ENCODE assay signal across 8 mouse cellular contexts in genomic region chr2:119113121-119113925, GRCm38 (mm10). TPM values are rescaled to one million over a fixed set of nuclear protein-coding genes. Genes with fewer than 3 reads are reported as not detected.
DNase-seq lines count a peak whose midpoint lies in the region; ATAC-seq and TF ChIP-seq lines count a peak whose summit lies in the region.

No protein-coding gene starts in this region.

- TF ChIP-seq CTCF in heart, adult 2 months (IDR thresholded peaks at IDR 0.05): no peak
- TF ChIP-seq CTCF in stomach, postnatal 0 days (IDR thresholded peaks at IDR 0.05; ENCODE audit: low read depth): no peak

- no peak for TF ChIP-seq EP300 in heart, adult 2 months (IDR thresholded peaks at IDR 0.05; ENCODE audit: insufficient read depth, low read depth, low read length)
- no peak for TF ChIP-seq EP300 in stomach, postnatal 0 days (optimal IDR thresholded peaks at IDR 0.05)

- H3K9me3 ChIP-seq in forebrain, embryonic 10.5 days: no peaks in the 10 kb centered on the region
- no peaks in the 10 kb centered on the region for H3K9me3 ChIP-seq in liver, embryonic 11.5 days (ENCODE audit: control insufficient read depth, low read length)
- H3K9me3 ChIP-seq in stomach, postnatal 0 days (ENCODE audit: control insufficient read depth, low read length): no peaks in the 10 kb centered on the region

- no peak for TF ChIP-seq POLR2A in heart, adult 2 months (IDR thresholded peaks at IDR 0.05; ENCODE audit: insufficient read depth, low read depth, low read length)

- no peaks in the 10 kb centered on the region for H3K36me3 ChIP-seq in heart, adult 2 months (ENCODE audit: control insufficient read depth, insufficient read depth, low read length)
- peaks cover 46% of the 10 kb centered on the region for H3K36me3 ChIP-seq in forebrain, embryonic 10.5 days (replicated peaks)
- peaks cover 11% of the 10 kb centered on the region for H3K36me3 ChIP-seq in liver, embryonic 11.5 days (ENCODE audit: control insufficient read depth, insufficient read depth, low read length)
- H3K36me3 ChIP-seq in stomach, postnatal 0 days (ENCODE audit: control insufficient read depth, insufficient read depth, low read length): no peaks in the 10 kb centered on the region

- intact Hi-C loops in heart, adult 2 months (cut with DNase I): loop anchor here (2.0 to 5.0 kb wide), 4 partner anchors 39 to 175 kb away; partner anchors contain the start of genes Rpusd2 and Vps18

- 8% methylated on average over 20 of the region's 20 CpGs for WGBS in heart, adult 2 months
- 16% methylated on average over 20 of the region's 20 CpGs for WGBS in forebrain, embryonic 10.5 days
- 10% methylated on average over 20 of the region's 20 CpGs for WGBS in liver, embryonic 11.5 days
- WGBS in stomach, postnatal 0 days: 7% methylated on average over 20 of the region's 20 CpGs

- peak; percentile 32 for ATAC-seq in CD4-positive, CD25-positive, alpha-beta regulatory T cell, adult 4 months
- ATAC-seq in liver, embryonic 11.5 days (replicated peaks; ENCODE audit: low FRiP score): no peak; the same call in none of the 2 replicates
- no peak for ATAC-seq in stomach, postnatal 0 days (ENCODE audit: low FRiP score, low TSS enrichment)

- H3K4me3 ChIP-seq in heart, adult 2 months: peak overlapping the region; percentile 57
- peak overlapping the region; percentile 82 for H3K4me3 ChIP-seq in forebrain, embryonic 10.5 days
- H3K4me3 ChIP-seq in liver, embryonic 11.5 days (ENCODE audit: low read depth, low read length): peak overlapping the region; percentile 93
- H3K4me3 ChIP-seq in stomach, postnatal 0 days (ENCODE audit: low read depth, low read length): peak overlapping the region; percentile 70

- peak overlapping the region; percentile 89 for H3K4me2 ChIP-seq in liver, embryonic 11.5 days
- peak overlapping the region; percentile 95 for H3K4me2 ChIP-seq in stomach, postnatal 0 days (replicated peaks; ENCODE audit: low read depth)

- no peaks in the 10 kb centered on the region for H3K79me2 ChIP-seq in heart, adult 2 months (replicated peaks; ENCODE audit: control insufficient read depth, insufficient read depth, low read length)

- peak overlapping the region; percentile 21; the same call in 1 of the 2 replicates for H3K9ac ChIP-seq in heart, adult 2 months (ENCODE audit: low read depth, low read length)
- H3K9ac ChIP-seq in liver, embryonic 11.5 days (ENCODE audit: low read depth, low read length): peak overlapping the region; percentile 88
- peak overlapping the region; percentile 68 for H3K9ac ChIP-seq in stomach, postnatal 0 days (ENCODE audit: low read length)

- peaks cover 1% of the 10 kb centered on the region; the same call in 1 of the 2 replicates for H3K4me1 ChIP-seq in heart, adult 2 months (ENCODE audit: control insufficient read depth, insufficient read depth, low read length)
- peaks cover 23% of the 10 kb centered on the region for H3K4me1 ChIP-seq in forebrain, embryonic 10.5 days
- peaks cover 12% of the 10 kb centered on the region; the same call in 1 of the 2 replicates for H3K4me1 ChIP-seq in liver, embryonic 11.5 days (replicated peaks; ENCODE audit: control insufficient read depth, insufficient read depth, low read length)
- H3K4me1 ChIP-seq in stomach, postnatal 0 days (replicated peaks; ENCODE audit: control insufficient read depth, insufficient read depth): no peaks in the 10 kb centered on the region

- H3K27ac ChIP-seq in heart, adult 2 months: no peak overlapping the region
- H3K27ac ChIP-seq in forebrain, embryonic 10.5 days: peak overlapping the region; percentile 91
- peak overlapping the region; percentile 80 for H3K27ac ChIP-seq in liver, embryonic 11.5 days (ENCODE audit: low read depth, low read length)
- H3K27ac ChIP-seq in stomach, postnatal 0 days (replicated peaks): peak overlapping the region; percentile 90

- H3K27me3 ChIP-seq in heart, adult 2 months (ENCODE audit: control insufficient read depth, insufficient read depth, low read length): no peaks in the 10 kb centered on the region
- no peaks in the 10 kb centered on the region for H3K27me3 ChIP-seq in forebrain, embryonic 10.5 days (ENCODE audit: poor library complexity, severe bottlenecking)
- H3K27me3 ChIP-seq in liver, embryonic 11.5 days (replicated peaks; ENCODE audit: control insufficient read depth, insufficient read depth, low read length): no peaks in the 10 kb centered on the region
- H3K27me3 ChIP-seq in stomach, postnatal 0 days (ENCODE audit: control insufficient read depth, insufficient read depth, low read length): no peaks in the 10 kb centered on the region

- no peak for DNase-seq in heart, adult 2 months
- DNase-seq in heart, postnatal 4 days: no peak
- DNase-seq in forebrain, embryonic 10.5 days (ENCODE audit: extremely low spot score, low spot score): no peak
- no peak for DNase-seq in liver, embryonic 11.5 days (ENCODE audit: low spot score)
- no peak for DNase-seq in stomach, postnatal 0 days (ENCODE audit: low spot score)
- DNase-seq in gastrocnemius, postnatal 4 days (ENCODE audit: low spot score in 2 of 2): no peak
- DNase-seq in layer of hippocampus, postnatal 25 days (ENCODE audit: extremely low spot score in 1 of 2, low spot score in 1 of 2): no peak

RNA-seq across cellular contexts. Expression of gene Rad51, which starts 0.7 kb away (rescaled TPM):
- total RNA-seq in heart, adult 2 months (2021): under 1 TPM; 0.44 to 0.48 TPM
- 0.70 and 1.0 TPM in 2 replicates for polyA plus RNA-seq in heart, adult 2 months (2012; rRNA removed)
- 10 to 100 TPM; 16.7 to 18.4 TPM for total RNA-seq in heart, postnatal 4 days (2021)
- 1 to 10 TPM; 3.6 to 4.6 TPM for polyA plus RNA-seq in CD4-positive, CD25-positive, alpha-beta regulatory T cell, adult 4 months (2017; shearing (Covaris generic))
- 110 and 113 TPM in 2 replicates for polyA plus RNA-seq in forebrain, embryonic 10.5 days (2016; fragmentation: Nextera tagmentation; extraction: Ambion mirVana)
- 62.0 and 64.0 TPM in 2 replicates for polyA plus RNA-seq in liver, embryonic 11.5 days (2014; fragmentation: Nextera tagmentation; extraction: Ambion mirVana)
- polyA plus RNA-seq in stomach, postnatal 0 days (2015; fragmentation: Nextera tagmentation; extraction: Ambion mirVana): 11.2 and 12.9 TPM in 2 replicates
- total RNA-seq in gastrocnemius, postnatal 4 days (2021): 10 to 100 TPM in 1 of 2 experiments, 1 to 10 TPM in 1; 8.4 to 10.4 TPM
- 1 to 10 TPM in 1 of 2 experiments, under 1 TPM in 1; 0.99 to 1.2 TPM for total RNA-seq in layer of hippocampus, postnatal 25 days (2021)

RNA-seq across cellular contexts. Expression of gene Rmdn3, which starts 43.5 kb away (rescaled TPM):
- 10 to 100 TPM; 20.0 to 20.1 TPM for total RNA-seq in heart, adult 2 months (2021)
- polyA plus RNA-seq in heart, adult 2 months (2012; rRNA removed): 9.0 and 12.4 TPM in 2 replicates
- total RNA-seq in heart, postnatal 4 days (2021): 10 to 100 TPM; 16.2 to 18.9 TPM
- 10 to 100 TPM; 15.9 to 20.8 TPM for polyA plus RNA-seq in CD4-positive, CD25-positive, alpha-beta regulatory T cell, adult 4 months (2017; shearing (Covaris generic))
- polyA plus RNA-seq in forebrain, embryonic 10.5 days (2016; fragmentation: Nextera tagmentation; extraction: Ambion mirVana): 50.9 and 54.0 TPM in 2 replicates
- 75.7 and 80.6 TPM in 2 replicates for polyA plus RNA-seq in liver, embryonic 11.5 days (2014; fragmentation: Nextera tagmentation; extraction: Ambion mirVana)
- 40.1 and 40.5 TPM in 2 replicates for polyA plus RNA-seq in stomach, postnatal 0 days (2015; fragmentation: Nextera tagmentation; extraction: Ambion mirVana)
- 10 to 100 TPM; 12.6 to 13.7 TPM for total RNA-seq in gastrocnemius, postnatal 4 days (2021)
- total RNA-seq in layer of hippocampus, postnatal 25 days (2021): 10 to 100 TPM; 51.5 to 56.5 TPM

RNA-seq across cellular contexts. Expression of gene Gchfr, which starts 54.2 kb away (rescaled TPM):
- total RNA-seq in heart, adult 2 months (2021): 10 to 100 TPM in 1 of 2 experiments, 1 to 10 TPM in 1; 8.0 to 10.2 TPM
- polyA plus RNA-seq in heart, adult 2 months (2012; rRNA removed): 19.3 and 28.8 TPM in 2 replicates
- total RNA-seq in heart, postnatal 4 days (2021): 1 to 10 TPM; 2.2 to 2.3 TPM
- not detected for polyA plus RNA-seq in CD4-positive, CD25-positive, alpha-beta regulatory T cell, adult 4 months (2017; shearing (Covaris generic))
- 5.6 and 6.2 TPM in 2 replicates for polyA plus RNA-seq in forebrain, embryonic 10.5 days (2016; fragmentation: Nextera tagmentation; extraction: Ambion mirVana)
- 33.6 and 36.4 TPM in 2 replicates for polyA plus RNA-seq in liver, embryonic 11.5 days (2014; fragmentation: Nextera tagmentation; extraction: Ambion mirVana)
- polyA plus RNA-seq in stomach, postnatal 0 days (2015; fragmentation: Nextera tagmentation; extraction: Ambion mirVana): 1.3 and 1.5 TPM in 2 replicates
- 1 to 10 TPM; 1.2 to 1.5 TPM for total RNA-seq in gastrocnemius, postnatal 4 days (2021)
- total RNA-seq in layer of hippocampus, postnatal 25 days (2021): not detected

Comparison
In these comparisons a context has a peak if more than half of its experiments do, and no peak if none do; other contexts are left out.
1. H3K9ac ChIP-seq: peak in every context shown above with its lines; median percentile 88 in liver, embryonic 11.5 days; 68 in stomach, postnatal 0 days; 21 in heart, adult 2 months.